Mouse (Mus musculus): Measurements from ENCODE around the gene 1700029P11Rik.

GRCm38 (mm10) chr15:81990549-81990948, 10.2 kb downstream of the 1700029P11Rik start:
- TF ChIP-seq POLR2A (IDR thresholded peaks at IDR 0.05; ENCODE audit: insufficient read depth, low read length), result no peak
- no peak for TF ChIP-seq CTCF (IDR thresholded peaks at IDR 0.05; ENCODE audit: low read depth, low read length)
- TF ChIP-seq EP300 (IDR thresholded peaks at IDR 0.05; ENCODE audit: insufficient read depth, low read depth, low read length), result no peak
